Mouse (Mus musculus): ENCODE measurements around the gene Lsmem1. TPM values are rescaled to one million over a fixed set of nuclear protein-coding genes. Genes with fewer than 3 reads are reported as not detected.
A peak's percentile ranks its signal among the peaks of the same experiment; 100 is the strongest.

Gene Lsmem1
- total RNA-seq (2021) = 10 to 100 TPM; 49.2 to 57.7 TPM
- long read RNA-seq, experiment 1, transcript Lsmem1-201 (4 exons, 1,213 nt) = major isoform, 31 of 124 reads
- long read RNA-seq, experiment 1, partial matches to known transcripts = 2 of 124 reads
- long read RNA-seq, experiment 1, other reads (novel, unspliced or antisense) = 90 of 124 reads
- long read RNA-seq, experiment 2, transcript Lsmem1-201 (4 exons, 1,213 nt) = major isoform, 42 of 165 reads
- long read RNA-seq, experiment 2, partial matches to known transcripts = 0 of 165 reads
- long read RNA-seq, experiment 2, other reads (novel, unspliced or antisense) = 123 of 165 reads

- intact Hi-C loops (cut with DNase I) = no loop called here
- no peak for DNase-seq
Measured at GRCm38 (mm10) chr12:40199302-40199701, at the start of gene Lsmem1. TSS of gene Lsmem1 (minus strand) at chr12:40199490.

GRCm38 (mm10) chr12:40248454-40249180 lies 49.3 kb upstream of the Lsmem1 start, which contains the start of gene Ifrd1:
TSS of gene Ifrd1 (minus strand) at chr12:40248504.
- intact Hi-C loops (cut with DNase I) = no loop called here
- no peak for DNase-seq

- intact Hi-C loops (cut with DNase I) = no loop called here
- no peak for DNase-seq
Measured at GRCm38 (mm10) chr12:40247976-40248375, 48.7 kb upstream of the Lsmem1 start.

GRCm38 (mm10) chr12:40247384-40247783 lies 48.1 kb upstream of the Lsmem1 start:
- intact Hi-C loops (cut with DNase I) = no loop called here
- DNase-seq = no peak

- DNase-seq = no peak
- intact Hi-C loops (cut with DNase I) = no loop called here
Measured at GRCm38 (mm10) chr12:40245434-40245970, 46.2 kb upstream of the Lsmem1 start.

GRCm38 (mm10) chr12:40244926-40245325 lies 45.6 kb upstream of the Lsmem1 start:
- intact Hi-C loops (cut with DNase I) = no loop called here

GRCm38 (mm10) chr12:40243821-40244221 lies 44.5 kb upstream of the Lsmem1 start:
- DNase-seq = peak; percentile 26 to 35
- intact Hi-C loops (cut with DNase I) = no loop called here

More at GRCm38 (mm10) chr12:40244926-40245325, 45.6 kb upstream of the Lsmem1 start:
- DNase-seq = no peak

GRCm38 (mm10) chr12:40243241-40243640 lies 44.0 kb upstream of the Lsmem1 start:
- DNase-seq = no peak
- intact Hi-C loops (cut with DNase I) = no loop called here

GRCm38 (mm10) chr12:40239161-40239560 lies 39.9 kb upstream of the Lsmem1 start:
- intact Hi-C loops (cut with DNase I) = no loop called here
- no peak for DNase-seq

- DNase-seq = no peak
- intact Hi-C loops (cut with DNase I) = no loop called here
Measured at GRCm38 (mm10) chr12:40232231-40232630, 32.9 kb upstream of the Lsmem1 start.

GRCm38 (mm10) chr12:40231632-40232031 lies 32.3 kb upstream of the Lsmem1 start:
- intact Hi-C loops (cut with DNase I) = no loop called here
- no peak for DNase-seq

- intact Hi-C loops (cut with DNase I) = no loop called here
Measured at GRCm38 (mm10) chr12:40224171-40224880, 25.0 kb upstream of the Lsmem1 start.

GRCm38 (mm10) chr12:40223676-40224075 lies 24.4 kb upstream of the Lsmem1 start:
- DNase-seq = no peak
- intact Hi-C loops (cut with DNase I) = no loop called here

More at GRCm38 (mm10) chr12:40224171-40224880, 25.0 kb upstream of the Lsmem1 start:
- DNase-seq = no peak

GRCm38 (mm10) chr12:40223082-40223619 lies 23.9 kb upstream of the Lsmem1 start:
- peak; percentile 98 for DNase-seq
- intact Hi-C loops (cut with DNase I) = no loop called here

GRCm38 (mm10) chr12:40222251-40223081 lies 23.2 kb upstream of the Lsmem1 start:
- intact Hi-C loops (cut with DNase I) = no loop called here
- peak; percentile 91 to 94 for DNase-seq

- no peak for DNase-seq
- intact Hi-C loops (cut with DNase I) = no loop called here
Measured at GRCm38 (mm10) chr12:40221611-40222010, 22.3 kb upstream of the Lsmem1 start.

- intact Hi-C loops (cut with DNase I) = no loop called here
- DNase-seq = no peak
Measured at GRCm38 (mm10) chr12:40220896-40221295, 21.6 kb upstream of the Lsmem1 start.

GRCm38 (mm10) chr12:40220001-40220570 lies 20.8 kb upstream of the Lsmem1 start:
- peak; percentile 31 to 45 for DNase-seq
- intact Hi-C loops (cut with DNase I) = no loop called here

- no peak for DNase-seq
- intact Hi-C loops (cut with DNase I) = no loop called here
Measured at GRCm38 (mm10) chr12:40218430-40218945, 19.2 kb upstream of the Lsmem1 start.
